Mouse (Mus musculus): Measurements from ENCODE around the gene Egln1.

The Egln1 gene
- long read RNA-seq, experiment 1, partial matches to known transcripts, result 3 of 8 reads
- long read RNA-seq, experiment 1, other reads (novel, unspliced or antisense), result 5 of 8 reads
- long read RNA-seq, experiment 2, partial matches to known transcripts, result 0 of 14 reads
- long read RNA-seq, experiment 2, other reads (novel, unspliced or antisense), result 13 of 14 reads

GRCm38 (mm10) chr8:124949209-124950068, at the start of gene Egln1:
Gene Egln1 (minus strand): TSS chr8:124949324.
- intact Hi-C loops (cut with DNase I), result loop anchor here (5.0 kb wide), 3 partner anchors 42 to 88 kb away; partner anchors contain the start of gene Tsnax

GRCm38 (mm10) chr8:124995776-124996175, 46.7 kb upstream of the Egln1 start:
- intact Hi-C loops (cut with DNase I), result no loop called here

DNA sequence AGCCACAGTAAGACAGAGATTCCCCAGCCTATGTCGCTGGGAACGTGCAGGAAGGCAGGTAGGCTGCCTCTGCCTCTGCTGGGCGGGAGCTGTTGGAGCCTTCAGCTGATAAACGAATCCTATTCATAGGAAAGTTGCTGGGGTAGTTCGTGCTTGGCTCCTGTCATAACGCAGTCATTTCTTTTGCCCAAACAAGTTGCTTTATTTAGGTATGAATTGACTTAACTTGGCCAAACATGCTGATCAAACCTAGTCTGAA, 42.5 kb upstream of the Egln1 start:
- intact Hi-C loops (cut with DNase I), result no loop called here

- intact Hi-C loops (cut with DNase I), result no loop called here
Observed at GRCm38 (mm10) chr8:124990923-124991667, 42.0 kb upstream of the Egln1 start.

GRCm38 (mm10) chr8:124980828-124981227, 31.7 kb upstream of the Egln1 start:
- intact Hi-C loops (cut with DNase I), result no loop called here

GRCm38 (mm10) chr8:124980036-124980435, 30.9 kb upstream of the Egln1 start:
- intact Hi-C loops (cut with DNase I), result no loop called here

DNA sequence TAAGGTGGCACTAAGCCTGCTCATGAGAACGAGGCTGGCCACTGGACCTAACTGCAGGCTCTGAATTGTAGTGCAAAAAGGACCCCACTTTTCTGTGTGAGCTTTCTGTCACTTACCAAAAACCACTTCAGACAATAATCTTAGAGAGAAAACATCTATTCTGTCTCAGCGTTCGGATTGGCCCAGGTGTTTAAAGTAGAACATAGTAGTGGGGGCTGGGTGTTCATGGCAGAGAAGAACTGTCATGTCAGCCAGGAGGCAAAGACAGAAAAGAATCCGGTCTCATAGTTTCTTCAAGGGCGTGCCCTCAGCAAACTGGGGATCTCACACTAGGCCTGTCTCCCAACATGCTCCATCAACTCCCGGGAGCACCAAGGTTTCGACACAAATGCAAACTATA, 28.9 kb upstream of the Egln1 start:
- intact Hi-C loops (cut with DNase I), result no loop called here

- intact Hi-C loops (cut with DNase I), result no loop called here
Observed at GRCm38 (mm10) chr8:124976211-124976610, 27.1 kb upstream of the Egln1 start.

DNA sequence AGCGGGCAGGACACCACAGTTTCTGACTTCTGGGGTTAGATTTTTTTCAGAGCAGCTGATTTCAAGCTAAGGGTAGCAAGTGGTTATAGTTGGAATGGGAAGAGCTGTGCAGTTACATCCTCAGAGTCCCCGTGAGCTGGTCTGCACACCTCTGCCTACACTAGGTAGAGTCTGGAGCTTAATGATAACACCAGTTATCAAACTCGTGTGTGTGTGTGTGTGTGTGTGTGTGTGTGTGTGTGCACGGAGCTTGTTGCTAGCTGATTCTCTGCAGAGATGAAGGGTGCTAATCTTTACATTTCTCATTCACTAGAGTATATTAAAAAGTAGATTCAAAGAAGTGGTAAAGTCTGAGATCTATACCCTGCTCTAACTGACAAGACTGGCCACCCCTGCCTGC, 25.1 kb upstream of the Egln1 start:
- intact Hi-C loops (cut with DNase I), result no loop called here

- intact Hi-C loops (cut with DNase I), result no loop called here
Observed at GRCm38 (mm10) chr8:124973221-124973620, 24.1 kb upstream of the Egln1 start.

DNA sequence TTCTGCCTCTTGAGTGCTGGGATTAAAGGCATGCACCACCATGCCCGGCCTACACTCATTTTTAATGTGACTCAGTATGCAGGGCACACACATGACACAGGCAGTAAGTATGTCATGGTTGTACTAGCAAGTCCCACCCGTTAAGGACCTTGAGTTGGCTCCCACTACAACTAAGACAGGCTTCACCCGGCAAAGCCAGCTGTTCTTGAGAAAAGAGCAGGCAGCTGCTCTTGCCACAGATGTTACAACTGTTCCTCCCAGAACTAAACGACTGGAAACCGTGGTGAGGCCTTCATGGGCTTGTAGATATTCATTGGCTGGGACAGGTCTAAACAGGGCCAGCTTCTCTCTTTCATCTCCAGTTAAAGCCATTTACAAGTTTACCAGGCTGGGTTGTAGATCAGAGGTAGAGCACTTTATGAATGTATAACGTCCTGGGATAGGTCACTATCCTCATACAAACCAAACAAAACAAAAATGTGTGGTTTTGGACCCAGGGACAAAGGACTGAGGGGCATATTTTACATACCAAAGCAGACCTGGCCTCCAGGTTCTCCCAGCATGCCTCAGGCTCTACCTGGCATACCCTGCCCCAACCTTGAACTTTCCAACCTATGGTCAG, 21.3 kb upstream of the Egln1 start:
- intact Hi-C loops (cut with DNase I), result no loop called here

DNA sequence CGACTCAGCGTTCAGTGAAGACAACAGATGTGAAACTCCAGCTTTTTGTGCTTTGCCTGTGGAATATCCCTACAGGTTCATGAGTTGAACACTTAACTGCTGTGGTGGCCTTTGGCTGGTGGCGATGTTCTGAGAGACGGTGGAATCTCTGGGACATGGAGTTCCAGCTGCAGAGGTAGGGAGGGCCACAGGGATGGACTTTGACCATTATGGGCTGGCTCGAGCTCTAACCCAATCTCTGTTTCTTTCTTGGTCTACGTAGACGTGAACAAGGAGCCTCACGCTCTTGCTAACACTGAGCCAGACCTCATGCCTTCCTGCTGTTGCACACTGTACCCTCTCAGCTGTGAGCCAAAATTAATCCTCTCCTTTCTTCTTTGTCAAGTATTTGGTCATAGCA, 15.8 kb upstream of the Egln1 start:
- intact Hi-C loops (cut with DNase I), result no loop called here

DNA sequence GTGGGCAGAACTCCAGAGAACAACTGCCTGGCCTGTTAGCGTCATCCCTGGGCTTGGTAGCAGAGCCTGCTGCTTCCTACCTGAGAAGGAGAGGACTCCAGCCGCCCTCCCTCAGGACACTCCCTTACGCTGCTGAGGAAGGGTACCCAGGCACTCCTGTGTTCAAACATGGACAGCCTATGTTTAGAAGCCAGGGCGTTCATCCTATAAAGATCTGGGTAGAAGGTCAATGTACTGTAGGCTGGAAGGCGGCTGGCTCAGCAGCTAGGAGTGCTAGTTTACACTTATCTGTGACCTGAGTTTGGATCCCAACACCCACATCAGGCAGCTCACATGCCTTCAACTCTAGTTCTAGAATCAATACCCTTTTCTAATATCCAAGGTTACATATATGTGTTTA, 14.1 kb upstream of the Egln1 start:
- intact Hi-C loops (cut with DNase I), result no loop called here

DNA sequence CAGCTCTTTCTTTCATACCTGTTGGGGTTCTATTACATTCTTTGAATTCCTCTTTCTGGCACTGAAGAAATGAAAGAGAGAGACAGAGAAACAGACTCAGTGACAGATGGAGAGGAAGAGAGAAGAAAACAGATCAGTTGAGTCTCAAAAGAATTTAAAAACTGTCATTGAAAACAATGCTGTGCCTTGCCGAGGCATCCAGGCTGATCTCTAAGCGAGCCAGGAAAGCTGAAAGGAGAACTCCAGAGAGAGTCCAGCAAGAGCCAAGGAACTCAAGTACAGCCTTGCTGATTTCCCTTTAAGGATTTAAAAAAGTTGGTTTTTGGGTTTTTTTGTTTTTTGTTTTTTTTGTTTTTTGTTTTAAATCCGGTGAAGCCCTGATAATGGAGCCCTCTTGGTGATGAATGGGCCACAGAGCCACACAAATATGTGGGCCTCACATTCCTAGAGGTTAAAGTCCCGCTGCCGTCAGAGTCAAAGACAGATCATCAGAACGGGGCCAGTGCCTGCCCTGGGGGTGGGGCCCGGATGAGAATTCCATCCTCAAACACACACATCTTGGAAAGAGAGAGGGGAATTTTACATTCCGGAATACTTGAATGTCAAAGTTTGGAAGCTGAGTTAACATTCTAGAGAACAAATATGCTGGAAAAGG, 11.2 kb upstream of the Egln1 start:
- intact Hi-C loops (cut with DNase I), result no loop called here

DNA sequence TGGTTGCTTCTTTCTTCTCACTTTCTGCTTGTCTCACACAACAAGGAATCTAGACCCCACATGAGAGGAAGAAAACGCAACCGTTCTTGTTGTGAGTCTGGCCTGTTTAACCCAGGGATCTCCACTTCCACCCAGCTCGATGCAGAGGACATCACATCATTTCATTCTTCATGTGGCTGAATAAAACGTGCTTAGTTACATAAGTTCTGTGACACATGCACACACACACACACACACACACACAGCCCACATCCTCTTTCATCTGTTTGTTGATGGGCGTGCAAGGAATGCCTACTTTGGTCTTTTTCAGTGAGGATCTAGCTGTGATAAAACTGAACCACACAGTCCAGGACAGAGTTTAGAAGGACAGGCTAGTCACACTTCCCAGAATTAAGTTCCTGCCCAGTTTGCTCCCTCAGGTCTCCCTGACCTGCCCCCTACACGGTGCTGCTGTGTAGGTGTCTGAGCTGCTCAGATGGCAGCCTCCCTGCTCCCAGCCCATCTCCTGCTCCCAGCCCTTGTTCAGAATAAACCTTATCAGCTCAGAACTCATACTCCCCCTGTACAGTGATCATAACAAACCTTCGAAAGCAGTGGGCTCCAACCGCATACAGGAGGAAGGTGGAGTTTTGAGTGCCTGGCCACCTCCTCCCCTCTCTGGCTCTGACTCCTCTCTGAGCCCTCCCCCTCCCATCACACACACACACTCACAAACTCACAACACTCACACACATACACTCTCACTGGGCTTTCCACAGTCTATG, 10.5 kb upstream of the Egln1 start:
- intact Hi-C loops (cut with DNase I), result no loop called here

DNA sequence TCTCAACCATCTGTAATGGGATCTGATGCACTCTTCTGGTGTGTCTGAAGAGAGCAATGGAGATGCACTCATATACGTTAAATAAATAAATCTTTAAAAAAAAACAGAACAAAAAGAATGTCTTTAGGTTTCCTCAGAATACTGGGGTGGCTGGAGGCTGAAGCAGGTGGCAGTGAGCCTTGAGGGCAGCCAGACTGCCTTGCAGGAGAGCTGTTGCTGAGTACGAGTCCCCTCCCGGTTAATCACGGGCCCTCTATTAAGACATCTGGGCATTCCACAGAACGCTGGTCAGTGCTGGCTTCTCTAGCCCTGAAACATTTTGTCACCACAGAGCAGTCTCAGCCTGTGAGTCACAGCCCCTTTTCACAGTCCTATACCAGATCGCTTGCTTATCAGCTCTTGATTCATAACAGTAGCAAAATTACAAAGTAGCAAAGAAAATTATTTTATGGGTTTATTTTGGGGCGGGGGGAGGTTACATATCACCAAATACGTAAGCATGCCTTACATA, 5.5 kb upstream of the Egln1 start:
- intact Hi-C loops (cut with DNase I), result no loop called here

- intact Hi-C loops (cut with DNase I), result no loop called here
Observed at GRCm38 (mm10) chr8:124953188-124953587, 4.1 kb upstream of the Egln1 start.

DNA sequence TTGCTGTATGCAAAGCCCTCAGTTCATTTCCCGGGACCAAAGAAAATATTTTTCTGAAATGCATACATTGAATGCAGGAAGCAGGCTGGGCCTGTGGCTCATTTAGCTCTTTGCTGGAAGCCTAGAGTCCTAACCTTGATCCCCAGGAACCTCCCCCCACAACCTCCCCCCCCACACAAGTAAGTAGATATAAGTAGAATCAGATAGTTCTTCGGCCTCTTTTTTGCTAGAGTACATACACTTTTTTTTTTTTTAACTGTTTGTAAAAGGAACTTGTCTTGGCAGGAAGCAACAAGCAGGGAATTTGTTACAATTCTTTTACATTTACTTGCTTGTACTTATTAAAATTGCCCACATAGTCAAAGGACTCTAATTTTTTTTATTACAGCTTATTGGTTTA, 1.7 kb upstream of the Egln1 start:
- intact Hi-C loops (cut with DNase I), result no loop called here

DNA sequence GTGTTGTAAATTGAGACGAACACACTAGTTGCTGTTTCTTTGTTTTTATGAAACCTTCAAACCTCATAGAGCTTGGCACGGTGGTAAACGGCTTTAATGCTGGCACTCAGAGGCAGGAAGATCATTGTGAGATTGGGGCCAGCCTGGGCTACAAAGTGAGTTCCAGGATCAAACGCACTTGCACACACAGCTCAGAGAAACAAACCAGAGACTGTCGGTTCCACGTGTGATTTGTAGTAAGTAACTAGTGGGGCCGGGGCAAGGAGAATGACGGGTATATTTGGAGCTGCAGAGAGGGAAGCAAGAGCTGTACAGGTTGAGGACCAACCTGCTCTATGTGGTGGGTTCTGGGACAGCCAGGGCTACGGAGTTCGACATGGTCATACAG, 939 bp upstream of the Egln1 start:
- intact Hi-C loops (cut with DNase I), result no loop called here

DNA sequence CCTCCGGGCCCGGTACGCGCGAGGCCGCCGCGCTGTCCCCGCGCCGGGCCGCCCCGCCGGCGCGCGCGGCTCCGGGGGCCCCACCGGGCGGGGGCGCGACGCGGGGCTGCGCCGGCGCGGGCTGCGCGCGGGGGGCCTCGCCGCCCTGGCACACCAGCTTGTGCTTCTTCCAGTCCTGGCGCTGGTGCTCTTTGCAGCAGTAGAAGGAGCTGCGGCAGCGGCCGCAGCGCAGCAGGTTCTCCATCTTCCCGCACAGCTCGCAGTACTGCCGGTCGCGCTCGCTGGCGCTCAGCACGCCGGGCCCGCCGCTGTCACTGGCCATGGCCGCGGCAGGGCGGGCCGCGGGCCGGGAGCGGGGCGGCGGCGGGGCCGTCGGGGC, 402 bp downstream of the Egln1 start:
- intact Hi-C loops (cut with DNase I), result loop anchor here (5.0 kb wide), 3 partner anchors 41 to 89 kb away; partner anchors contain the start of gene Tsnax
